Mouse (Mus musculus) embryo, embryonic 10.5 days (tissue): Measurements from ENCODE around the gene Ska2.

Experiments used
- DNase-seq: peaks from one replicate; pipeline ENCODE4 v3.0.0-alpha.2; 2015; ENCODE audit warnings: low spot score

The Ska2 gene

DNA sequence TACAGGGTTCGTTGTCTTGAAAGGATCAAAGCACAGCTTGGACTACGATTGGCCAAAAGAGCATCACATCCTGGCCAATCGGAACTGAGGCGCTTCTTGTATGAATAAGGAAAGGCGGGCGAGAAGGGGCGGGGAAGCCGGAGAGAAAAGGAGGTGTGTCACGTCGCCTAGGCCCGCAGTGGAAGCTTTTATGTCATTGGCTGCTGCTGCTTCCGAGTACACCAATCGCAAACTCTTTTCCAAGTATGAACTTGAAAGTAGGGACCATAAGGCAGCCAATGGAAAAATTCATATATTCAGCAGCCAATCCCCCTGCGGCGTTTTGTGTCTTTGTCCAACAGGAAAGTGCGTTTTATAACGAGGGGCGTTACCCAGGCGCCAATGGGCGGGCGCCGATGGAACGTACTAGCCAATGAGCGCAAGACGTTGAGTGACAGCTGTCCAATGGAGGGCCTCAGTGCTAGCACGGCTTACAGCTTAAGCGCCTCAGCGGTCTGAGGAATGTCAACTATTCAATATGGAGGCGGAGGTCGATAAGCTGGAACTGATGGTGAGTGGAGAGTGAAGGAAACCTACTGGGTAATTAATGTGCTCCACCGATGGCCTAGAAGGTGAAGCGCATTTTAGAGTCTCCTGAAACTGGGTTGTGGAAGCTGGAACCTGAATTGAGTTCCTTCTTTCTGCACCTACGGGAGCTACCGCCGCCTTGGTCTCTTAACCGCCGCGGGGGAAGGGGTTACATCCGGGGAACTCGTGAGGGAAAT is at the start of gene Ska2:
Ska2 (plus strand) TSS at position 480 of the 764 bp plus-strand sequence.
- peak; percentile 100 for DNase-seq

- no peak for DNase-seq
Observed at GRCm38 (mm10) chr11:87060410-87060809, 48.6 kb upstream of the Ska2 start.

- DNase-seq: no peak
Observed at GRCm38 (mm10) chr11:87062087-87062486, 46.9 kb upstream of the Ska2 start.

DNA sequence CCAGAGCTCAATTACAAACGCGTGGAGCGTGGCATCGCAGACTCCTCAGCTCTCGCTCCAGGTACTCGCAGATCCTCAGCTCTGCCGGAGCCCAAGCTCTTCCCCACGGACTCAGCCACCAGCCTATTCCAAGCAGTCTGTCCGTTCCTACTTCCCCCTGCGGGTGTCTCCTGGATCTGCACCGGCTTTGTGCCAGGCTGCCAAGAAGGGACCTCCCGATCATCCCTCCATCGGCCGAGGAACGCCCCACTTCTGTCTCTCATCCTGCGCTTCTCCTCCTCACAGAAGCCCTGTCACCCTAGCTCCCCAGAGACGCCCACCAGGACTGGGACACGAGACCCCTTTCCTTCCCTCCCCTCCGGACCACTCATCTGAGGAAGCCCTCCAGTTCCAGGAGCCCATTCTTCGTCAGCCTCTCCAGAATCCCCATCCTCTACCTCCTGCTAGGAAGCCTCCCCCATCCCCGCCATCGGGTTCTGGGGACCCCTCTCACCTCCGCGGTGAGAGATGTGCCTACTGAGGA is 35.6 kb upstream of the Ska2 start:
- DNase-seq: peak; percentile 80

DNA sequence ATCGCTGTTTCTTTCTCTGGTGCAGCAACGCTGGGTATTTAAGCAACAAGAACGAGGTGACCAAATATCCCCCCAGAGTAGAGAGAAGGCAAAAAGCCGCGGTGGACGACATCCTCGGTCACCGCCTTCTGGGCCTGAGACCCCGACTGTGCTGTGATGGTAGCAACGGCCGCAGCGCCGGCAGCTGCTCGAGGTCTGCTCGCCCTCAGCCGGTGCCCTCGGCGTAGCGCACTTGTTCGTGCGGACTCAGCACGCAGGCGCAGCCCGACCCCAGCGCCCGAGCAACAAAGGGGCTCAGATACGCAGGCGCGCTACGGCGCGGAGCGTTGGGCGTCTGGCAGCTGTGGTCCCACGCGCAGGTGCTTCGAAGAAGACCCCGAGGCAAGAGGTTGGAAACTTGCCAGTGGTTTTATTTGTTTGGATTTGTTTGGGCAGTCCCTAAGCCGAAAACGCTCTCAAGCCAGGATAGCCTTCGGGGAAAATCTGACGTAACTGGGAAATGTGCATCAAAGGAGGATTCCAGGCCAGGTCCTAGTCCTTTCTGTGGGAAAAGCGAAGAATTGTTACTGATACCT is 35.1 kb upstream of the Ska2 start, which contains the start of gene Gdpd1:
Gdpd1 (minus strand) TSS at position 197 of the 575 bp plus-strand sequence.
- DNase-seq: peak; percentile 96

DNA sequence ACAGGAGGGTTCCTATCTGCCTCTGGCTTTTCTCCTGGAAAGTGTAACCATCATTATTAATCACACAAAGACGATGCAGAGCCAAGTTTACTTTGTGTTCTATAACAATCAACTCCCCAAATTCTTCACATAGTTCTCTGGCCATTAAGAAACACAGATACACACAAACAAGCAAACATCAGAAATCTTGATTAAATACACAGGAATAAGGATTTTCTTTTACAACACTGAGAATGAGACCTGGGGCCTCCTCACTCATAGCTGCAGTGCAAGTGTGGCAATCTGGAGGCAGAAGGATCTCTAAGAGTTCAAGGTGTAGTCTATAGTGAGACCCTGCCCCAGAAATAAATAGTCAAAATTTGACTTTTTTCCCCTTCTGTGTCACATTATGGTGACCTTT is 25.3 kb upstream of the Ska2 start:
- DNase-seq: no peak

DNA sequence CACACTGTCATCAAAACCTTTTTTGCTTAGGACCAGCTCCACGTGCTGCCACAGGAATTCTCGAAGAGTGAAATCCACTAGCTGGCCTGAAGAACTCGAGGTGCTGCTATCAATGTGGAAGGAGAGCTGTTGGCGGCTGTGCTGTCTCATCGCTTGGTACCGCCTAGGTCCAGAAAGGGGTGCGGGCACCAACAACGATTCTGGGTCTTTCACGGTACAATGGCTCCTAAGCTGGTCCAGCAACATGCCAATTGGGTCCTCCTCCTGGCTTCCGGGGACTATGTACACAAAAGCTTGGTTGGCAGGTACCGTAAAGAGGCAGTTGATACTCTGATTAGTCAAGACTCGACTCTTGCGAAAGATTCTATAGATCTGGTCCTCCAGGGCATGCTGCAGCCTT is 23.6 kb upstream of the Ska2 start:
- DNase-seq: no peak

GRCm38 (mm10) chr11:87086290-87086984 is 22.6 kb upstream of the Ska2 start, which contains the start of gene Smg8:
Smg8 (minus strand) TSS chr11:87086774.
- DNase-seq: peak; percentile 94

GRCm38 (mm10) chr11:87087142-87087541 is 21.9 kb upstream of the Ska2 start:
- no peak for DNase-seq

DNA sequence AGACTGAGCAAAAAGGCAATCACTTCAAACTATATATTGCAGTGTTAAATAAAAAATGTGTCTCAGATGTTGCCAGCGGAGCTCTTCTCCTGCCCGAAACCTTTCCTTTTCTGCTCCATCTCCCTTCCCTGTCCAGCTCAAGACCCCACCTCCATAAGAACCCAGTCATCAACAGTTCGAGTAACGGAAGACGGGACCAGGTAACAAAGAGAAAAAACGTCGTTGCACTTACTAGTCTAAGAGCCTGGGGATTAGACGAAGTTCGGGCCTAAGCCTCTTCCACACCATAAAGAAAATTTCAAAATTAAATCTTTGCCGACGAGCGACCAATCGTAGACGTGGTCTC is 652 bp upstream of the Ska2 start, which contains the start of gene Prr11:
Prr11 (minus strand) TSS at position 300 of the 346 bp plus-strand sequence.
- no peak for DNase-seq

DNA sequence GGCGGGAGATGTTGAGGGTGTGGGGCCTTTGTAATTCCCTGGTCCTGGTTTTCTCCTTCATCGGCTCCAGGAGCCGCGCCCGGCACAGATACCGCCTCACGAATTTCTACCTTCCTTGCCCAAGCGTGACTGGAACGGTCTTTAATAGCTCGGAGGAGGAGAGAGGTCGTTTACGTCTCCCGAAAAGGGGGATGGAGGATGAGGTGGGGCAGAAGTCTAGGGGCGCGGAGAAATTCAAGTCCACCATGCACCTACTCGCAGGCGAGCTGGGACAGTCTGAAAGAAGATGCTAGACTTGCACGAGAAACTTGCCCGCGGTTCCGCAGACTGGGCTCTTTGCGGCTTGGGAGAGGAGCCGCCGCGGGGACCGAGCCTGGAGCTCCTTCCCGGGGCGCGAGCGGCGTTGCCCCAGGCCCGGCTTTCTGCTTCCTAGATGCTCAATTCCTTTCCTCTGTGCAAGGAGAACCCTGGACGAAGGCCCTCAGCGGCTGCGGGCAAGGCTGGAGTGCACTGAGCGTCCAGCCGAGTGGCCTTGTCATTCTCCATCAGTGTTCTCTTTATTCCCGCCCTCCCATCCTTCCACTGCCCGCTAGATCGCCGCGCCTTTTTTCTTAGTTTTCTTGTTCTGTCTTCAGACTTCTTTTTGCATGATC is 611 bp downstream of the Ska2 start:
- DNase-seq: peak; percentile 72

DNA sequence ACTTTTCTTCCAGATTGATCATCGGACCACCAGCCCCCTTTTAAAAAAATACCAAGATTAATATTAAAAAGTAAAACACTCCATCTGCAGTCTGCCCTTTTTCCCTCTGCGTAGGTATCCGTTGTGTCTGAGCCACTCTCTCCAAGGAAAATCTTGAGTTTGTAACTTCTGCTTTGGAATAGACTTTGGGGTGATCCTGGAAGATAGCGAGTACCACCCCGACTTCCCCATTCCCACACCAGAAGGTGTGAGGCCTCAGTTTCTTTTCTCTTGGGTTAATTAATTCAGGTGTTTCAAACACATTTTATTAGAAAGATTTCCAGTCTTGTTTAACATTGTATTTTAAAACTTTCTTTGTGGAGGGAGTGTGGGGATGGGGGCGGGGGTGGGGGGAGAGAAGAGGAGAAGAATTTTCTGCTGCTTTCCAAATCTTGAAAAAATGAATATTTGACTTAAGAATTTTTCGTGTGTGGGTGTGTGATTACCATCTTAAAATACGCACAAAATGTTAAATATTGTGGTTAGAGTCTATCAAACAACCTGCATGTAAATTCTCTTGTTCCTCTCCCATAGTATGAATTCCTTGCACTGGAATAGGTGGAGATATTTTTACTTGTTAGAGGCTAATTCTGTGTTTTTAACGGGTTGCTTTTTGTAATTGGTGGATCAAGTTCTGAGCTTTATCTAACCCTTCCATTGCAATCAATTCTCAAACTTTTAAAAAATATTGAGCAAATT is 1.3 kb downstream of the Ska2 start:
- no peak for DNase-seq

DNA sequence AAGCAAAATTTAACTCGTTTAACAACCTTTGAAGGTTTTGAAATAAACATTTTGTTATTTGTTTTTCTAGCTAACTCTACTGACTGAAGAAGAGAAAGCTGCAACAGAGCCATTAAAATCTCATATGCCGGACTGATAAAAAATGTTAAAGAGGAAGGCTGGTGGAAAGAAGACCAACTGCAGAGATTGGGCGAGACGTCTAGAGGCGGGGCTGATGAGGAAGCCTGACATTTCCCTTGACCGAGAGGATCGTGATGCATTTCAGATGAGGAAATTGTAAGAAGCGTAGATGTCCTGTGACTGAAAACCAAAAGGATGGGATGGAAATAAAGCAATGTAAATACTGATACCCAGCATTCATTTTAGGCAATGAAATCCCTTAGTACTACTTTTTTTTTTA is 12.8 kb downstream of the Ska2 start:
- no peak for DNase-seq

DNA sequence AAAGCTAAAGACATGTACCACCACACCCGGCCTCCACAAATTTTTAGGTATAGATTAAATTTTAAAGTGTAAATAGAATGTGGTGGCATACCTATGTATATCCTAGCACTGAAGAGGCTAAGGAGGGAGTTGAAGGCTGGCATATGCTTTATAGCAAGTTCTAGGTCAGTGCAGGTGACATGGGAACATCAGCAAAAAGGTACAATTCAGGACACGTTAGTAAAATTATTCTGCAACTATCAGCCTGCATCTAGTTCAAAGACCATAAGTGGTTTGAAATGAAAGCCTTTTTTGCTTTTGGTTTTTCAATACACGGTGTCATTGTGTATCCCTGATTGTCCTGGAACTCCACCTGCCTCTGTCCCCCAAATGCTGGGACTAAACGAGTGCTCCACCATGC is 16.5 kb downstream of the Ska2 start:
- DNase-seq: no peak

GRCm38 (mm10) chr11:87126281-87126823 is 17.3 kb downstream of the Ska2 start:
- DNase-seq: no peak

DNA sequence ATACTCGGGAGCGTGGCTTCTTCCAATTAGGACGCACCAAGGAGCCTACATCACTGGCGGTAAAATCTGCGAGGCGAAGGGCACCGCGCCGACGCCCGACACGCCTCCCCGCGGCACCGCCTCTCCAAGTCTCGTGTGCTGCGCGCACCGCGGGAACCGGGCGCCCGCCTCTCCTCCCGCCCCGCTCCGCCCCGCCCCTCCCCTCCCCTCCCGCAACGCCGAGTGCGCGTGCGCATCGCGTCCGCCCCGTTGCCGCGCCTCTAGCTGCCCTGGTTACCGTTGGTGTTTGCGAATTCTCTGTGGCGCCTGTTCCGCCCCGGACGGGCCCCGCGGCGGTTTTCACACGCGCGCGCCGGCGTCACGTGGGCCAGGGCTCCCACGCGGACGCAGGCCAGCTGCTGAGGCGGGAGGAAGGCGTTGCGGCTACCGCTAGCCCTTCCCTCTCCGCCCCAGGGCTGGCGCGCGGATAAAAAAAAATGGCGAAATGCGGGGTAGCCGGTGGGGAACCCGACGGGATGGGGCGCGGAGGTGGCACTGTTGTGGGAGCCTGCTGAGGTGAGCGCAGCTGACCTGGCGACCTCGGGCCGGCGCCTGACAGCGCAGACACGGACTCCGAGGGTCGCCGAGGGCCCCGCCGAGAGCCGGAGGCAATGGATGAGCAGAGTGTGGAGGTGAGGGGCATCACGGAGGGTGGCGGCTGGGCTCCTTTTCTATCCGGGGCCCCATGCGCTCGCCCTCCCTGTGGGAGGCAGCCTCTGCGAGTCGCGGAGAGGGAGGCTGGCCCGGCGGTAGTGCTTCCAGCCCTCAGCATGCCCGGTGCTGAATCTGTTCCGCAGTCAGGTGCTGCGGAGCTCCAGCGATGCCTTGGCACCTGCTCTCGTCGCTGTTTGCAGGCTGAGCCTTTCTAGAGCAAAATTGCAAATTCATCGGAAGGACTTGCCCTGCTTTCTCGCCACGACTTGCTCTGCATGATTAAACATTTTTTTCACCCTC is 18.1 kb downstream of the Ska2 start, which contains the start of gene Trim37:
Trim37 (plus strand) TSS at position 254 of the 993 bp plus-strand sequence.
- DNase-seq: peak; percentile 95

DNA sequence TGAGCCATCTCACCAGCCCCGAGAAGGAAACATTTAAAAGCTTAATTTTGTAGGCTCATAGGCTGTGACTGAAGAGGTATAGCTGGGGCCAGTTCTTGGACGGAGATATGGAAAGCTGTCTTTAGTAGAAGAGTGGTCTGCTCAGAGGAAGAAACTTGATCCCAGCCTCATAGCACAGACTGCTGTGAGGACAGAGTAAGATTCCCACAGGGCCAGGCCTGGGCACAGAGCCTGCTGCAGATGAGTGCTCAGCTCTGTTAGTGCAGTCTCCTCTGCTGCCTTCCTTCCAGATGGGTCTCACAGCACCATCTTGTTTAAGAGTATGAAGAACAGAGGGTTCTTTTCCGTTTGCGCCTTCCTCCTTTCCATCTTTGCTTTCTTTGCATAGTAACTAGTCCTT is 27.2 kb downstream of the Ska2 start:
- DNase-seq: no peak

GRCm38 (mm10) chr11:87158012-87158411 is 49.0 kb downstream of the Ska2 start:
- DNase-seq: no peak

GRCm38 (mm10) chr11:87162687-87163086 is 53.7 kb downstream of the Ska2 start:
- no peak for DNase-seq

GRCm38 (mm10) chr11:87163751-87164150 is 54.7 kb downstream of the Ska2 start:
- no peak for DNase-seq
